Mouse (Mus musculus): Measurements from ENCODE around the gene Nek1.

The Nek1 gene

DNA sequence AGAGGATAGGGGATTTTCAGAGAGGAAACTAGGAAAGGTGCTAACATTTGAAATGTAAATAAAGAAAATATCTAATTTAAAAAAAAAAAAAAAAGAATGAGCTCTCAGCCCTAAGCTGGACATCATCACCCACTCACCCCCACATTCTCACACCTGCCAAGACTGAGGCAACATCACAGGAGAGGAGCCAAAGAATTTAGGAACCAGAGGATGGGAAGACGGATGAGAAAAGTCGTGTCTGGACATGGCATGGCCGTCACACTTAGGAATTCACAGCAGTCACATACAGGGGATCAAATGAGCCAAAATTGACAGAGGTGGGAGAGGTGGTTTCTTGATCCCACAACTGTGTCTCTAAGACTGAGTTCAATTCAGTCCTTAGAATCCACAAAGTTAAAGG, 165.5 kb downstream of the Nek1 start:
- no peak for DNase-seq (ENCODE audit: low read depth, low spot score)

DNA sequence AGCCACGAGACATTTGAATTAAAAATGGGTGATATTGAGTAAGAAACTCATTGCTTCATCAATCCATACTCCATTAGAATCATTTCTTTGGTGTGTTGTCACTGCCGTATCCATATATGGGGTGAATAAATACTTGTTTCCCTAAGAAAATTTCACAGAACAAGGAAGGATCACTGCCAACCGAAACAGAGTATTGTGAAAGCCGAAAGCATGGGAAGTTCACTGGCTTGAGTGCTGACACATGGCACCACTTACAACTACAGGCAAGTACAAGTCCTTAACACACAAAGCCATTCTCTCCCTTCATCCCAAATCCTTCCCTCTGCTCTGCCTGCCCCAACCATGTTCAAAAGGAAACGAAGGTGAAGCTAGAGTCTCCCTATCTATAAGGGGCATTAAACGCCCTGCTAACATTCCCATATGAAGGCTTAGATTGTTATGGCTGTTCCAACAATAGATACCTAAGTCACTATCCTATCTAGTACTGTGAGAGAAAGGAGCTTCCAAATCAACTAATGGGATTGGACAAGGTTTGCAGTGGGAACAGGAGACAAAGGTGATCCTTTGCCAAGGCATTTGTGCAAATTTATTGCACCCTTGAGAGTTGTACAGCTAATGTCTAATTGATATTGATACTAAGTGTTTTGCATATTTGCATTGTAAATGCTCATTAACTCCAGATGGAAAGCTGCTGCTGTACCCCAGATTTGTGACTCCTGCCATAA, 168.6 kb downstream of the Nek1 start:
- DNase-seq (ENCODE audit: low read depth, low spot score), result no peak

DNA sequence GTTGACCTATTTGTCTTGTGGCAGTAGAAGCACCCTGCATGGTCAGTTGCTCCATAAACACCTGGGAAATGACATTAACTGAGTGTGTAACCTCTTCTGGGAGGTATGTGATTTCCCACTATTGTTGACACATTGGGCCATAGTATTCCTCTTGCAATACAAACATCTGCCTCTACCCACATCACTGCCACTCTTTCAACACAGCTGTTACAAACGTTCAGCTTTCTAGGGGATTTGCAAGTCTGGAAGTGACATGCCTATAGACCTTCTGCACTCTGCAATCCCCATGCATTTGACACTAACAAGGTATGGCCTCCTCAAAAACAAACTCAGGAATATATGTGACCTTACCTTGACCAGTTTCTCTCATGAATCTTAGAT, 169.2 kb downstream of the Nek1 start:
- DNase-seq (ENCODE audit: low read depth, low spot score), result no peak

DNA sequence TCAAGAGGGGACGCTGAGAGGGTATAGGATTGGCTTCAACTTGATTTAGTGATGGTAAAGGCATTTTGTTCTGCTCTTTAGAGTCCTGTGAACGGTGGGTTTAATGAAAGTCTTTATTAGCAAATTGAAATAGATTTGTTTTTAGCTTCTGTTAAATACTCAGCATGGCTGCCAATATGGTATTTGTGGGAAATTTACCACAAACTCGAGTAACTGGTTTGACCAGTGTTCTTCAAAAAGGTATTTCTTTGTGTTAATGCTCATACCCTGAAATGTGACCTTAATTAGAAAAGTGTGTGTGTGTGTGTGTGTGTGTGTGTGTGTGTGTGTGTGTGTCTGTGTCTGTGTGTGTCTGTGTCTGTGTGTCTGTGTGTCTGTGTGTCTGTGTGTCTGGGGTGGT, 178.6 kb downstream of the Nek1 start:
- no peak for DNase-seq (ENCODE audit: low read depth, low spot score)

DNA sequence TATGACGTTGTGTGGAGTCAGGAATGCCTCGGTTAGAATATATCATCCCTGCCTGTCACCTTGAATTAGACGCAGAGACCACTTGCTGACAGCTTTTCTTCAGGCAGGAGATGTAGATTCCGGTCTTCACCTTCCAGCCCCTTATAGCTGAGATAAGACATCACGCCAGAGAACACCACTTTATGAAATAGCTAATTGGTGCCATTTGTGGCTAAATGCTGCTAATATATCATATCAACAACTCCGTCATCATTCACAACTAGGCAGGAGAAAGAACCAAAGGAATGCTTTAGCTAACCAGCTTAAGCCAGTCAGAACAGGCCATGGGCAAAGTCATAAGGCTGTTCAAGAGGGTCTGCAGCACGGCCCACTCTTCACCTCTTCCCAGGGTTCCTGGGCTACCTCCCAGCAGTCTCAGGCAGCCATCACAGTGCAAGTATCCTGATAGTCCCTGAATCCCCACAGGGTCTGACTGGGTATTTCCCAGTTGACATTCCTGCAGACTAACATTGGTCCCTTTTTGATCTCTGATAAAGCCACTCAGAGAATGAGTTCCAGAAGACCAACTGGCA, 181.0 kb downstream of the Nek1 start:
- no peak for DNase-seq (ENCODE audit: low read depth, low spot score)

DNA sequence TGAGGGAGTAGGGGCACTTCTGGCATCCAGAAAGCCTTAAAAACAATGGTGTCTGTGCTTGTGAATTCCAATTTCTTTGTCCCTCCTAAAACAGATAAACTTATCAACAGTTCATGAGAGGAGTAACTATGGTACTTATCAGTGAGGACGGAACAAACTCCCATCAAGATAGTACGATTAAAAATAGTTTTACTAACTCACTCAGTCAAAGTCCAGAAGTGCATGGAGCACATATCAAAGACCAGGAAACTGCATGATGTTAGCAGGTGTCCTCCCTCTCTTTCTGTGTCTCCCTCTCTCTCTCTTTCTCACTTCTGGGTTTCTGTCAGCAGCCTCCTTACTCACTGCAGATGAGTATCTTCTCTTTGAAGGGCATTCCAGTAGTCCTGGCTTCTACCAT, 182.9 kb downstream of the Nek1 start:
- no peak for DNase-seq (ENCODE audit: low read depth, low spot score)

DNA sequence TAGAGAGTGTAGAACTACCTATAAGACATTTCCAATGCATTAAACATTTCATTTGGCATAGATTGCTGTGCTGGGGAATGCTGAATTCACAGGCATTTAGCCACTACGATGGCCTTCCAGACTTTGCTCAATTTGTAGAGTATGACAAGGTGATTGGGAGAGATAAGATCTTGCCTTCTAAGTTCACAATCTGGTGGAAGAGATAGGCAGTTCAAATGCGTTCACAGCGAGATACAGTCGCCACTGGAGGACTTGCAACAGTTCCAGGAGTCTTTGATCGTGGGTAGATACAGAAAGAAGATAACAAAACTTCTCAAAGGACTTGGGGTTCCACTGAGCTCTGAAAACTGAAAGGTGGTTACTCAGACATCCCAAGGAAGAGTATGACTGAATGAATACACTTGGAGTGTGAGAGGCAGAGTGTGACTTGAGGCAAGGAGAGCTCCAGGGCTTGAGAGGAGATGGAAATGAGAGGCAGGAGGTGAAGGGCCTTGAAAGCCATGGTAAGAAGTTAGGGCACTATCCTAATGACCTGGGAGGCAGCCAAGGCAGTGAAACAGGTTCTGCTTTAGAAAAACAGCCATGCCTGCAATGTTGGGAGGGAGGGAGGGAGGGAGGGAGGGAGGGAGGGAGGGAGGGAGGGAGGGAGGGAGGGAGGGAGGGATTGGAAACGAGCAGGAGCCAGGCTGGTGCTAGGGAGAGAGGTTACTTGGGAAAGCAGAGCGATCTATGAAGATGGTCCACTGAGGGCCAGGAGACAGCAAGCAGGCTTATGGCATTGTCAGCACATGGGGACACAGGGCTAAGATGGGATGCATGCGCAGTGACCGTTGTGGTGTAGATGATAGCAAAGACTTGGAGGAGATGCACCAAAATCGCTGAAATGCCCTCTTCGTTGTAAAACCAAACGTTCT, 184.9 kb downstream of the Nek1 start:
- DNase-seq (ENCODE audit: low read depth, low spot score), result no peak

DNA sequence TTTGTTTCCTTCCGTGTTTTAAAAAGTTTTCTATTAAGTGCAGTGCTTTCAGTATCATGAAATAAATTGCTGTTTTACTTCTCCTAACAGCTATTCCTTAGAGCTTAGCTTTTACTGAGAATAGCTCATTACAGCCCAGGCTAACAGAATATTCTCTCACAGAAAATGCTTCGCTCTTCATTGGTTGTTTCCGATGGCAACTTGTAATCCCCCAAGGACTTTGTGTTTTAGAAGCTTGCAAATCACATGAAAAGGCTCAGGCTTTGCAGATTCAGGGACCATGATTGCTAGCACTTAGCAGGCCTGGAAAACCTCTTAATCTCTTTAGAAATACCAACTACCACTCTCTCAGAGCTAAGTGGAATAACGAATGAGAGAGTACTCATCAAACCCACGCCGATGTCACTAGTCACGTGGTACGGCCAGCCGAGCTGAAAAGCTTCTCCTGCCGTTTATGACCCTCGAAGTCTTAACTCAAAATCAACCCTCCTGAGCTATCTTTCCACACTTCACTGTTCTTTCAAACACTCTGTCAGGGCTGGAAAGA, 185.7 kb downstream of the Nek1 start:
- no peak for DNase-seq (ENCODE audit: low read depth, low spot score)
